Mouse (Mus musculus): ENCODE results near the gene Cideb.

Cideb gene

DNA sequence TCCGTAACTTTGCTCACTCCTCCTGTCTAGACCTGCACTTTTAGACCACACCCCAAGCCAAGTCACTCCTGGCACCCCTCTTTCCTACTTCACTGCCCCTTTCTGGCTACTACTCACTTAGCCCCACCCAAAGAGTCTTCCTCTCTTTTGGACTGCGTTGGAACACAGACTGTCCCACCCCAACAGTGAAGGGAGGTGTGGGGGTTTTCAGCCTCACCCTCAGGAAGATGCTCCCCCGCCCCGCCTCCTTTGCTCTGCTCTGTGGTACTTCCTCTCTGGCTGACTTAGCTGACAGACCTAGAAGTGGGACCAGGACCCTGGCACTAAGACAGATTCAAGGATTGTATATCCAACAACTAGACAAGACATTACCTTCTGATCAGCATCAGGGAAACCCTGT is 7.4 kb upstream of the Cideb start, which contains the start of gene Ltb4r1:
TSS of gene Ltb4r1 (plus strand) at position 267 of the 400 bp plus-strand sequence.
- no peak for DNase-seq (ENCODE audit: low spot score in 2 of 2)

DNA sequence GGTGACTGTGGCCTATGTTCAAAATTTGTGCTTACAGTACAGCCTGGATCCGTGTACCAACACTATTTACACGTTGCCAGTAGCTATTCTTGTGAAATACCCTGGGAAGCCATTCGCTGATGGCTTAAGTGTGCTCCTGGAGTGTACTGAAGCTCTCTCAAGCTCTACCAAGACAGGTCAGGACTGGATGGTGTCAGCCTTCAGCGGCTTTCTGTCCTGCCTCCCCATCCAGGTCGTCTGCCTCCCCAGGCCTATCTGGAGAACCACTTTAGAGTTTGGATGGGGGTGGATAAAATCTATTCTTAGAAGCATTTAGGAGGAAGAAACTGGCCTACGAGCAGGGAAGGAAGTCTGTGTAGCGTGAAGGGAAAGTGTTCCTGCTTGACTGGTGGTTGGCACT is 4.9 kb upstream of the Cideb start:
- DNase-seq (ENCODE audit: low spot score in 2 of 2) = no peak

DNA sequence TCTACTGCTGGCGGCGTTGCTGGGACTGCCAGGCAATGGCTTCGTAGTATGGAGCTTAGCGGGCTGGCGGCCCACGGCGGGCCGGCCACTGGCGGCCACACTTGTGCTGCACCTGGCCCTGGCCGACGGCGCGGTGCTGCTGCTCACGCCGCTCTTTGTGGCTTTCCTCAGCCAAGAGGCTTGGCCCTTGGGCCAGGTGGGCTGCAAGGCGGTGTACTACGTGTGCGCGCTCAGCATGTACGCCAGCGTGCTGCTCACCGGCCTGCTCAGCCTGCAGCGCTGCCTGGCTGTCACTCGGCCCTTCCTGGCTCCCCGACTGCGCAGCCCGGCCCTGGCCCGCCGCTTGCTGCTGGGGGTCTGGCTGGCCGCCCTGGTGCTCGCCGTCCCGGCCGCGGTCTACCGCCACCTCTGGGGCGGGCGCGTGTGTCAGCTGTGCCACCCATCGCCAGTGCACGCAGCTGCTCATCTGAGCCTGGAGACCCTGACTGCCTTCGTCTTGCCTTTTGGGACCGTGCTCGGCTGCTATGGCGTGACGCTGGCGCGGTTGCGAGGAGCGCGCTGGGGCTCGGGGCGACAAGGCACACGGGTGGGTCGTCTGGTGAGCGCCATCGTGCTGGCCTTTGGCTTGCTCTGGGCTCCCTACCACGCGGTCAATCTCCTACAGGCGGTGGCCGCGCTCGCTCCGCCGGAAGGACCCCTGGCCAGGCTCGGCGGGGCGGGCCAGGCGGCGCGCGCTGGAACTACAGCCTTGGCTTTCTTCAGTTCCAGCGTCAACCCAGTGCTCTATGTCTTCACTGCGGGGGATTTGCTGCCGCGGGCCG is 4.0 kb upstream of the Cideb start:
- DNase-seq (ENCODE audit: low spot score in 2 of 2) = peak in 1 of 2 experiments; percentile 53

DNA sequence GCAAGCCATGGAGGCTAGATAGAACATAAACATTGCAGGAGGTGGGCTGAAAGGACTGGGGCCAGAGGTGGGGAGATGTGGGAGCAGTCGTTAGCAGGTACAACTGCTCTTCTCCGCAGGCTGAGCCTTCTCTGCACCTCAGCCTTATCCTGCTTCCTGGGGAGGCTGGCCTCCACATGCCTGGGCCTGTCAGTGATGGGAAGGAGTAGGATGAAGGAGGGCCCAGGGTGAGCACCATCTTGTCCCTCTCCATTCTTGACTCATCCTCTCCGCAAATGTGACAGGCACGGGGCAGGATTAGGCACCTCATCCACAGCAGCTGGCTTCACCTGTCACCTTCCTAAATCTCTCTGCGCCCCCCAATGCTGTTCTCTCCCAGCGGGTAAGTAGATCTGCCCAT is 2.9 kb upstream of the Cideb start, which contains the start of gene Ltb4r2:
TSS of gene Ltb4r2 (plus strand) at position 266 of the 400 bp plus-strand sequence.
- no peak for DNase-seq (ENCODE audit: low spot score in 2 of 2)

DNA sequence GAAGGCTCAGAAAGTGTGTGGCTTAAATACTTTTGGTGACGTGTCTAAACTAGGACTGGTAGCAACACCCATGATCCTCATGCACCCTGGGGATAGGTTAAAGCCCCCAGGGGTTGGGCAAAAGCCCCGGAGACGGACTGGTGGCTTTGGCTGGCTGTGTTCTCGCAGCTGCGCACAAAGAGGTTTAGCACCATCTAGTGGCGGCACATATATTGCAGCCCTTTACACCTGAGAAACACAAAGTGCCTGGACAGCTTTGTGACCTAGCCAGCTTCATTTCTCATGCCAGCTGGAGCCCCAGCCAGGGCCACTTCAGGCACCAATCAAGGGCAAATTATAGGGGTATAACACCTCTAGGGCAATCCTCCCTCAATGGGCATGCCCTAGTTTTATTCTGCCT is 1.9 kb upstream of the Cideb start:
- DNase-seq (ENCODE audit: low spot score in 2 of 2) = peak; percentile 75 to 88

DNA sequence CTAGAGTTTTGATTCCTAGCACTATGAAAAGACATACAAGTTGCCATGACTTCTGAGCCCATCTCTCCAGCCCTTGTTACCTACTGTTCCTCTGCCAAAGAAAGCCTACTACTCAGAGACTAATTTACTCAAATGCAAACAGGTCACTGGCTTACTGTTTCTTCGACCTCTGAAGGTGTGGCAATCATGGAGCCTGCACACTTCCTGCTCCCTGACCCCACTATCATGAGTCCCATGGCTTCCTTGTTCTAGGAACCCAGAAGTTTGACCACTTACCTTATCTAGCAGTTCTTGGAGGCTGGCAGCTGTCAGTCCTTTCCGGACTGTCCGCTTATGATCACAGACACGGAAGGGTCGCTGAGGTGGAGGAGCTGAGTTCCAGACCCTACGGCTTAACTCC is 692 bp downstream of the Cideb start:
- DNase-seq (ENCODE audit: low spot score in 2 of 2) = no peak

DNA sequence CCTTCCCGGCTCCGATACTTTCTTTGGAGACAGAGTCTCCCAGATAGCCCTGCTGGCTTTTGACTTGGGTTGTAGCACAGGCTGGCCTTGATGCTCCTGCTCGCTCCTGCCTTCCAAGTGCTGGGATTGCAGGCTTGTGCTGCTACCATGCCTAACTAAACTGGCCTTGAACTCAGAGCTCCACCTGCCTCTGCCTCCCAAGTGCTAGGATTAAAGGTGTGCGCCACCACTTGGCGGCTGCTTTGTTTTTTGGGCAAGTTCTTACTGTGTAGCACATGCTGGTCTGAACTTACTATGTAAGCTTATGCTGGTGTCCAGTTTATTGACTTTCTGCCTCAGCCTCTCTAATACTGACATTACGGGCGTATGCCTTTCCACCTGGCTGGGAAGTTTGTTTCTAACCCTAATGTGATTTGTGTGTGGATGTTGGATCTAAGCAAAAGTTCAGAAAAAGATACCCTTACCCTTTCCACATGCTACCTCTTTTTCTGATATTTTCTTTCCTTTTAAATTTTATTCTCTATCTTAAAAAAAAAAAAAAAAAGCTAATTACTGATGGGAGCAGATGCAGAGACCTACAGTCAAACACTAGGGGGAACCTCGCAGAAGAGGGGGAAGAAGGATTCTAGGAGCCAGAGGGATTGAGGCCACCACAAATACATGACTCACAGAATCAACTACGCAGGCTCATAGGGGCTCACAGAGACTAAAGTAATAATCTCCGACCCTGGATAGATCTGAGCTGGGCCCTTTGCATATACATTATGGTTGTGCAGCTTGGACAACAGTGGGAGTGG is 11.0 kb downstream of the Cideb start:
- DNase-seq (ENCODE audit: low spot score in 2 of 2) = no peak

DNA sequence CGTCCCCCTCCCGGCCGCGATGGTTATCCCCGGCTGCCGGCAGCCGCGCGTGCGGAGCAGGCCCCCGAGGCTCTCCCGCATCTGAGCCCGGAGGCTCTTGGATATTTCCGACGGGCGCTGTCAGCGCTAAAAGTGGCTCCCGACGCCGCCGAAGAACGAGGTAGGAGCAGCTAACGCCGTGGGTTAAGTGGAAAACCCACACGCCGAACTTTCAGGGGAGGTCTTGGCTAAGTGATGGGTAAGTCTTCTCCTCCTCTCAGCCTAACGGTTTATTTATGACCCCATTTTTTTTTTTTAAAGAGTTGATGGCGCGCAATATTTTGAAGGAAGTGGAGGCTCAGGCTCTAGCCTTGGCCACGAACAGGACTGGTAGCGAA is 12.4 kb downstream of the Cideb start:
- no peak for DNase-seq (ENCODE audit: low spot score in 2 of 2)

DNA sequence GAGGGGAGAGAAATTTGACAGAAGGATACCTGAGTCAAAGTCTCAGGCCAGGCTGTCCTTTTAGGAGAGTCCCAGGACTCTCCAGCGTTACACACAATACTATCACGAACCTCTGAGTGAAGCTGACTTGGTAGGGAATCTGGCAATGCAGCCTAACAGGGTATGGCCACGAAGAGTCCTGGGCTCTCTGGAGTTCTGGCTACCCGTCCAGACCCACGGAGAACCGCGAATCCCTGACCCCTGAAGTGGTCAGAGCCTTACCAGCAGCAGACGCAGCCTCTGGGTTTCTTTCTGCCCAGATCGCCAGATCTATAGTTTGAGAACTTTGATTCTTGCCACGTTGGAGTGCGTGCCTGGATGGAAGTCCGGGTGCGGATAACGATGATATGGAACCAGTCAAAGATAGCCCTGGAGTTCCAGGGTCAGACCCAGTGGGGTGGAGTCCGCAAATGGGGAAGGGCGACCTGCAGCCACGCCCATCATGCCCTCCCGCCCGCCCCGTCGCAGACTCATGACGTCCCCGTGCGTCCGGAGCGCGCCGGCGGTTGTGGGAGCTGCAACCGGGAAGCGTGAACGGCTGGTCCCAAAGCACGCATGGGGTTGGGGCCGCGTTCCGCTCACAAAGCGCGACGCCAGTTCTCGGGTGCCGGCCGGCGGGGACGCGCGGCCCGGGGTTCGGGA is 12.9 kb downstream of the Cideb start, which contains the start of the genes Dhrs1 and Nop9:
TSS of gene Dhrs1 (minus strand) at position 511 of the 681 bp plus-strand sequence.
TSS of gene Nop9 (plus strand) at position 514 of the 681 bp plus-strand sequence.
- peak; percentile 85 to 90 for DNase-seq (ENCODE audit: low spot score in 2 of 2)

DNA sequence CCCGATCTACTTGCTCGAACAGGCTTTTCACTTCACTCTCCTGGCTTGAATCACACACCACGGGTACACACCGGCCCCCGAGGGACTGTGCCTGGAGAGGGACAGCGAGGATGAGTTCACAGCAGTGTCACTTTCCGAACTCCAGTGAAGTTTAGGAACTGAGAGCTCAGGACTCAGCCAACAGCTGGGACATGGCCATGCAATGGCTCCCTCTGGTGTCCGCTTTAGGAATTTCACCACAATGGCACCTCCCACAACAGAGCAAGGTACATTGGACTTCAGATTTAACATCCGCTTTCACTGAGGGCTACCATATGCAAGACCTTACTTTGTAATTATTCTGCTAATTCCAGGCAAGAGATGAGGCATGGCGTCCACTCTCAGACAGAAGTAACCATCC is 14.5 kb downstream of the Cideb start:
- DNase-seq (ENCODE audit: low spot score in 2 of 2) = peak; percentile 74 to 88

DNA sequence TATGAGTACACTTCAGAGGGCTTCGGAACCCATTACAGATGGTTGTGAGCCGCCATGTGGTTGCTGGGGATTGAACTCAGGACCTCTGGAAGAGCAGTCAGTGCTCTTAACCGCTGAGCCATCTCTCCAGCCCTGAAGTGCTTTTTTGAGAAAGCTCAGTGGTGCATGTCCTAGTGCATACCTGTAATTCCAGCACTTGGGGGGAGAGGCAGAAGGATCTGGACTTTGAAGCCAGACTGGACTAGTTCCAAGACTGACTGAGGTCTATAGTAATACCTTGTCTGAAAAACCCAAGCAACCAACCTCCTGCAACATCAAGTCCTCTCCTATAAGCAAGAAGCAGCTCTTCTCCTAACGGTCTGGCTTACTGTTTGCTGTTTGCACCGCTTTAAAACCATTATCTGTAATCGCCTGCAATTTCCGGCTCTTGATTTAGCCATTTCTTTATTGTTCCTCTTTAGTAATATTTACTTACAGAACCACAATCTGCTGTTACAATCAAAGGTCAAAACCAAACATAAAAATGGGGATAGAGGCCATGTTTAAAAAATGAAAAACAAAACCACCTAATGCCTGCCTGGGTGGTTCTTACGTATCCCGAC is 21.1 kb downstream of the Cideb start:
- DNase-seq (ENCODE audit: low spot score in 2 of 2) = no peak

DNA sequence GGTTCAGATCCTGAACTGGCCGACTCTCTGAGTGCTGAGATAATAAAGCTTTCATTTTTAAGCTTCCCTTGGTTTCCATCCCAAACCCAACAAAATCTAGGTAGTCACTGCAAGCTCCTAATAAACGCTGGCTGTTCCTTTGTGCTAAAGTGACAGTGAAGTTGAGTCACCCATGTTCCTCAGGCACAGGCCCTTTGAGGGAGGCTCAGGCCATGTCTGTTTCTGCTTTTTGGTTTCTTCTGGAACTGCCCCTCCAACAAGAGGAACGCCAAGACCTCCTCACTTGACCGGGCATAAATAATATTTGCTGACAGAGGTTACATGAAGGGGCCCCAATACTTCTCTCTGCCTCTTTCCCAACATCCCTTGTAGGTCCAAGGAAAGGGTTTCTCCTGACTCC is 22.5 kb downstream of the Cideb start:
- DNase-seq (ENCODE audit: low spot score in 2 of 2) = no peak

DNA sequence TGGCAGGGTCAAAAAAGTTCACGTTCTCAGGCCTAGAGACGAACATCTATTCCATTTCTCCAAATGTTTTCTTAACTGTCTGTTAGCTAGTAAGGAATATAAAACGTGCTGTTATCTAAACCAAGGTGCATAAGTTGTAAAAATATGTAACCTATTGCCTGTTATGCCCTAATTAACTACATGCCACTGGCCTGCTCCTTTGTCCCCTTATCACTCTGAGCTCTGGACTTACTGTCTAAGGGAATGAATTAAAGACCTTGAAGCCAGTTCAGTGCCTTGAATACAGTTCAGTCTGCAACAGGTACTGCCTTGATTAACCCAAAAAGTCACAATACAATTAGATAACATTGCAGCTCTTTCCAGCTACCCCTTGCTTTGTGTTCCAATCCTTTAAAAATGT is 22.9 kb downstream of the Cideb start:
- no peak for DNase-seq (ENCODE audit: low spot score in 2 of 2)

DNA sequence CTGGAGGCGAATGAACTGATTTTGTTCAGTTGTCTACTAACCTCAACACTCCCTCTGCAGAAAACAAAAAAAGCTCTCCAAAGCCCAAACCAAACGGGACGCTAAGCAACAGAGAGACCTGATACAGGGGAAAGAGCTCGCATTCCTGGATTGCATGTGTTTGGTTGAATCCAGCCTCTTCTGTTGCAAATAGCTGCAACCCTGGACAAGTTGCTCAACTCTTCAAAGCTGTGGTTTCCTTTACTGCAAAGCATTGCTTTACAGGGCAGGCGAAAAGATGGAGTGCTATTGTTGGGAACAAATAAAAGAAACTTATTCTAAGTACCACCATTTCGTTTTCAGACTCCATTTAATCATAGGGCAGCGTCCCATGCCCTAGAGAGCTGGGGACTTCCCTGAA is 23.4 kb downstream of the Cideb start:
- no peak for DNase-seq (ENCODE audit: low spot score in 2 of 2)

DNA sequence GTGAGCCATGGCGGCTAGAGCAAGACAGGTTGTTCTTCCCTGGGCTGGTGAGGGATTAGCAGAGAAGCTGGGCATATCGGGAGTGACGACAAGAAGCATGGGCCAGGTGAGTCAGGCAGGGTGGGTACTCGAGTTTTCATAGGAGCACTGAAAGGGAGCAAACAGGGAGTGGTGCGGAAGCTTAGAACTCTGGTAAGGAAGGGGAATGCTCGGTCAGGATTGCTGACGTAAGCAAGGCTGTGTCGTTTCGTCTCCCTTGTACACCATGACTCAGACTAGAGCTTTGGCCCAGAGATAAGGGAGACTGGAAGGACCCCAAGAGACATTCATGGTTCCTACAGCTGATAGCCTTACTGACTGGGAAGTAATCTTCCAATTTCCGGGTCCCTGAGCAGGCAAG is 24.4 kb downstream of the Cideb start:
- no peak for DNase-seq (ENCODE audit: low spot score in 2 of 2)

DNA sequence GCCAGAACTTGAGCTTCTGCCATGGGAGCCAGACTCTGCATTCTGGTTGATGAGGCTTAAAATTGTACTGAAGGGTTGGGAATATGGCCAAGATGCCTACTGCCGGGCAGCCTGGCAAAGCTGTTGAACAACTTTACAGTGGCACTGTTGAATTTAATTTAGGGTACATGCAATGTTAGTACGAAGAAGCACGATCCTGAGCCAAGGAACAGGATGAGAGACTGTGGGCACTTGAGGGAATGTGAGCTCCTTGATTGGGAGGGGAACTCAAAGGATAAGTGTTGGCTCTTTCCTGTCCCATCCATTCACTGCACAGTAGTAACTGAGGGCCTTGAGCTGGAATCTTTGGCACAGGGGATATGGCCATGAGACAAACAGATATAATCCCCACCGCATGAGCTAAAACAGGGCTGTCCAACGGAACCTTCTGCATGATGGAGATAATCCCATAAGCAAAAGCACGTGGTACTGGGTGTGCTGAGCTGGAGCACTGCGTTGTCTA is 27.7 kb downstream of the Cideb start:
- DNase-seq (ENCODE audit: low spot score in 2 of 2) = no peak

DNA sequence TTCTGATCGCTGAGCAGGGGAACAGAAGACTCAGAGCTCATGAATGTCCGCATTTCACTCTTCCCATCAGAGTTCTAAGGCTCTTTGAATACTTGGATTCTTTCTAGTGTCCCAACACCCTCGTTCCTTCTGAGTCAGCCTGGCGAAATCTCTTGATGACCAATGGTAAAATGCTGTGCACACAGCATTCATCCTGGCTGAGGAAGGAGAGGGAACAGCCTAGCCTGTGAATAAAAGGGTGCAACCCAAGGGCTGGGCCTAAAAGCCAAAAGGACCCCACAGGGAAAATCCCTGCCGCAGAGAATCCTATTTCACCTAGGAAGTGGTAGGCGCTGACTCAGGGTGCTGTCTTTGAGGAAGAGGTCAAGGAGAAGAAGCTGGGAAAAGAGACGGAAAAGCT is 28.1 kb downstream of the Cideb start:
- no peak for DNase-seq (ENCODE audit: low spot score in 2 of 2)

DNA sequence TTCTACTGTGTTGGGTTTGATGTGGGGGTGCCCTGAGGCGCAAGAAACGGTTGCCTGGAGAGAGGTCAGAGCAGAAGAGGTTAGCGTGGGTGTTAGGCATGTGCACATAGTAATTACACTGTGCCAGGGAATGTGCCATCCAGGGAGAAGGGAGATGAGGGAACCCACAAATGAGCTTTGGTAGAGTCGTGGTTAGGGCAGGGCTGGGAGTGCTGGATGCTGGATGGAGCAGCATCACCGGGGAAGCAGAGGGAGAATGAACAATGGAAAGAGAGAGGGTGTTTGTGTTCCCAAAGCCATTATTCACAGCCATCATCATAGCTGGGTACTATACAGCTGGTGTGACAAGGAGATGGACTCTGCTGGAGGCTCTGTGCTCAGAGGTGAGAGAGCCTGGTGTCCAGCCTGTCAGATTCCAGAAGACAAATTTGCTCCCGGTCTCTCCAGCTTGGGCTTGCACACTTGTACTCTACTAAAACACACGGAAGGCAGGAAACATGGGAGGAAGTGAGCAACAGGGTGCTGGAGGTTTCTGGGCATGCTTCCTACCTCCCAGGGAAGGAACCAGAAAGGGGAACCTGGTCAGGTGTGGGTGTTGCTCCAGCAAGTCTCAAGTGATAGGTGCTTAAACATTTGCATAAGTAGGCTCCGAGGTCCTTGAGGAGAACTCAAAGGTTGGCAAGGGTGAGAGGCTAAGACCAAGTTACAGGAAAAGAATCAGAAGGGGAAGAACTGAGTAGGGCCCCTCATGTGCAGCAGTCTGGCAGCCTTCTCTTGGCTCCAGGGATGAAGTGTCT is 30.2 kb downstream of the Cideb start:
- DNase-seq (ENCODE audit: low spot score in 2 of 2) = no peak

DNA sequence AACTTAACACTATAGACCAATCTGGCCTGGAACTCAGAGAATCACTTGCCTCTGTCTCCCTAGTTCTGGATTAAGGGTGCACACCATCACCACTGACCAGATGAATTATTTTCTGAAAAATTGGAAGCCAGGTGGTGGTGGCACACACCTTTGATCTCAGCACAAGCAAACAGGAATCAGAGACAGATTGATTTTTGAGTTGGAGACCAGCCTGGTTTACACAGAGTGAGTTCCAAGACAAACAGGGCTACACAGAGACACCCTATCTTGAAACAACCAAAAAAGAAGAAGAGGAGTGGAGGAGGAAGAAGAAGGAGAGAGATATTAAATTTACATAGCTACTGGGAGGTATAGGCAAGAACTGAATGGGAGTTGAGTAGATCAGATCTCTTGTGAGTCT is 32.0 kb downstream of the Cideb start:
- DNase-seq (ENCODE audit: low spot score in 2 of 2) = no peak

DNA sequence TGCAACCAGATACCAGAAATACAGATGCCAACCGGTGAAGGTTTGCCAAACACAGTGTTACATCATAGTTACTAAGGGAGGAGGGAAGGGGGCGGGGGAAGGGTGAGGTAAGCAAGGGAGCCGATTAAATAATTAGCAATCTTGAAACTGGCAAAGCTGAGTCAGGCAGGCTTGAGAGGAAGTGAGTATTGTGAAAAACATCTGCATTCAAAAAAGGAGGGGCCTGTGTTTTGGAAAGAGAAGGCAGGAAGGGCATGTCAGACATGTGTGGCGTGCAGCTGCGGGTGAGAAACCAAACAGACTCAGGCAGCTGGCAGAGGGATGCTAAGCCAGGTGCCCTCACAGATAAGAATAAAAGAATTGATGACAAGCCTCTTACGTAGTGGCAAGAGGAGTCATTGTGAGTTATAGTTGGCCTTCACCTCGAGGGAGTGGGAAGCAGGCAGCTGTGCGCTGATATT is 33.8 kb downstream of the Cideb start:
- no peak for DNase-seq (ENCODE audit: low spot score in 2 of 2)

DNA sequence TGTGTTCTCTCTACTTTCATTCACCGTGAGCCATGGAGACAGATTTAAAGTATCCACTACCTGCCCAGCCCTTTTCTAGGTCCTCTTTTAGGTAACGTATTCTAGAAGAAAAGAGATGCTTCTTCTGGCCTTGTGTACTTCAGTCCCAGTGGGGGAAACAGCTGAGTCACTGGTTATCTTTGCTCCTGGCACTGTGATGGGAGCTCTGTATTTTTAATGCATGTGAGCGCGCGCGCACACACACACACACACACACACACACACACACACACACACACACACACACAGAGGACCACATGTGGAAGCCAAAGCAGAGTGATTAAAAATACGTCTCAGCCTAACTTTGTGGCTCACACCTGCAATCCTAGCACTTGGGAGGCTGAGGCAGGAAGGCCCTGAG is 34.8 kb downstream of the Cideb start:
- DNase-seq (ENCODE audit: low spot score in 2 of 2) = no peak
